Mouse (Mus musculus) CD8-positive naive resting alpha-beta T cell, adult 2 months (primary cell): ENCODE measurements around the gene Rufy3.
A peak's percentile ranks its signal among the peaks of the same experiment; 100 is the strongest.

Source experiments
- DNase-seq, 2 experiments: peaks; one replicate each; pipeline ENCODE4 v3.0.0; 2022; ENCODE audit warnings: low read depth in 2 of 2, low spot score in 2 of 2

Gene Rufy3

GRCm38 (mm10) chr5:88627545-88627944 is 62.7 kb downstream of the Rufy3 start:
- DNase-seq: no peak

GRCm38 (mm10) chr5:88629125-88629524 is 64.3 kb downstream of the Rufy3 start:
- DNase-seq: no peak

- DNase-seq: no peak
These were observed 65.1 kb downstream of the Rufy3 start for GRCm38 (mm10) chr5:88629987-88630386.

DNA sequence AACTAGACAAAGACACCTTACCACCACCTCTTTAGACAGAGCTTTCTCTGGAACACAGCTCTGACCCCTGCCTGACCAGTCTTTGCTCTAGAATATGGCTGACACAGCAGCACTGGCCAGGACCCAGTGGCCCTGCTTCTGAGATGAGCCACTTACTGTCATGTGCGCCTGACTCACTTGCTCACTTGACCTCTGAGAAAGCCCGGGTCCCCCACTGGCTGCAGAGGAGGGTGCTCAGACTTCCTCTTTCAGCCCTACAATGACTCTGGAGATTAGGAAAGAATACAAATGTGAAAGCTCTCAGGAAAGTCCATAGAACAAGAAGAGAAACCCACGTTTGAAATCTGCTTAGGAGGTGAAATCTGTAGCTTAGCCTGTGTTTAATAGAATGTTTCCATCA is 66.0 kb downstream of the Rufy3 start:
- no peak for DNase-seq

- DNase-seq: no peak
These were observed 66.7 kb downstream of the Rufy3 start for GRCm38 (mm10) chr5:88631545-88631944.

- no peak for DNase-seq
These were observed 67.6 kb downstream of the Rufy3 start for GRCm38 (mm10) chr5:88632463-88632862.

- no peak for DNase-seq
These were observed 69.2 kb downstream of the Rufy3 start for GRCm38 (mm10) chr5:88634076-88634475.

- DNase-seq: no peak
These were observed 77.9 kb downstream of the Rufy3 start for GRCm38 (mm10) chr5:88642786-88643185.

DNA sequence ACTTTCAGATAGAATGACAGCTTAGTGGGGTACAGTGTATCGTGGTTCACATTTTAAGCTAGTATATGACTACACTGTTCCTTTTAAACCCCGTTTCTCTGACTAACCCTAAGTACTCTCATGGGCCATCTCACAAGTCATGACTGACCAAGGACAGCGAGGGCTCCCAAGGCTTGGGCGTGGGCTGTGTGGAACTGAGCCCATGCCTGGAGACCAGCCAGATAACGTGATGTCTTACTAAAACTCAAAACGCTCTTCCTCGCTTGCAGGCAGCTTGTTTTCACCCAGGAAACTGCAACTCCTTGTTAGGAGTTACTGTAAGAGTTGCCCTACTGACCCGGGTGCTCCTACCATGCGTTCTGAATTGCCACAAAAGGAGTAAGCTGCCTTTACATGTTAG is 78.7 kb downstream of the Rufy3 start:
- no peak for DNase-seq

DNA sequence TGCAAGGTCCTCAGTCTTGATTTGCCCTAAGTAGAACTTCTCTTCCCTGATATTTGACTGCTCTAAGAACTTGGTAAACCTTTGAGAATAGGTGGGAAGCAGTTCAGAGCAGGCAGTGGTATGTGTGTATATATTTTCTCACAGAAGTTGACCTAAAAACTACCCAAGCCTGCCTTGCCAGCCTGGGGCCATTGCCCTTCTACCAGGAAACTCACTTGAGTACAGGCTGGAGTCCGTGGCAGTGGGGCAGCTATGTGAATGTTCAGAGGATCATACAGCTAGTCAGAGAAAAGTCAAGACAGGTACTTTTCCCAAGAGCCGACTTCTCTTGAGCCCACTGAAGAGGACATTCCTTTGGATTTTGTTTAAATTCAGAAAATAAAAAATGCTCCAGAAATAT is 80.1 kb downstream of the Rufy3 start:
- no peak for DNase-seq

- no peak for DNase-seq
These were observed 80.6 kb downstream of the Rufy3 start for GRCm38 (mm10) chr5:88645405-88645804.

GRCm38 (mm10) chr5:88649250-88650173 is 84.7 kb downstream of the Rufy3 start:
- DNase-seq: no peak

- DNase-seq: no peak
These were observed 87.7 kb downstream of the Rufy3 start for GRCm38 (mm10) chr5:88652589-88652988.

DNA sequence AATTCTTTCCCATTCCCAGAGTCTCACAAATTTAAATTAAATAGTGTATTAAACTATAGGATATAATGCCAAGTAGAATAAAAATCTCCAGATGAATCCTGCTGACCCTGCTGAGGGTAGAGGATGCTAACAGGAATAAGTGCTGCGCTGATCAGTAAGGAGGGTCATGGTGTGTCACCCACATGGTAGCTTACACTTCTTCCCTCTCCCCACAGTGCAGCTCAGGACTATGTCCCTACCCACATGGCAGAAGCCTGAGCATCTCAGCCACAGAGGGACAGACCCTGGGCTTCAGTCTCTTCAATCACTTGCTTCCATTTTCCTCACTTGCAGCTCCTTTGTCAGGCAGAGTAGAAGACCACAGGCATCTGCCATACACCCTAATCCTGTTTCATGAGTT is 93.0 kb downstream of the Rufy3 start:
- DNase-seq: no peak

DNA sequence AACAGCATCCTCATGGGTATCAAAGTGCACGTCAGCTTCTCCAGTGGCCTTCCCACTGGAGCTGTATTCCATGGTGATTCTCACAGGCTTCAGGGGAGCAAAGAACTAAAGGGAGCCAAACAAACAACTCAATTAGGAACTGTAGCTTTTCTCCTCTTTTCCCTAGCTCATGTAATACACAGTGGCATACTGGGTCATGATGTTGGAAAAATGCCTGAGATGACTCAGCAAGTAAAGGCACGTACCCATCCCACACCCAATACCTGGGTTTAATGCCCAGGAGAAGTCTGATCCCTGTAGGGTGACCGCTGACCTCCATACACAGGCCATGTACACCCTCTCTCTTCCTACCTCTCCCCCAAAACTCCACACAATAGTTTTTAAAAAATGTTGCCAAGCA is 98.3 kb downstream of the Rufy3 start:
- no peak for DNase-seq

GRCm38 (mm10) chr5:88663875-88664274 is 99.0 kb downstream of the Rufy3 start:
- no peak for DNase-seq

DNA sequence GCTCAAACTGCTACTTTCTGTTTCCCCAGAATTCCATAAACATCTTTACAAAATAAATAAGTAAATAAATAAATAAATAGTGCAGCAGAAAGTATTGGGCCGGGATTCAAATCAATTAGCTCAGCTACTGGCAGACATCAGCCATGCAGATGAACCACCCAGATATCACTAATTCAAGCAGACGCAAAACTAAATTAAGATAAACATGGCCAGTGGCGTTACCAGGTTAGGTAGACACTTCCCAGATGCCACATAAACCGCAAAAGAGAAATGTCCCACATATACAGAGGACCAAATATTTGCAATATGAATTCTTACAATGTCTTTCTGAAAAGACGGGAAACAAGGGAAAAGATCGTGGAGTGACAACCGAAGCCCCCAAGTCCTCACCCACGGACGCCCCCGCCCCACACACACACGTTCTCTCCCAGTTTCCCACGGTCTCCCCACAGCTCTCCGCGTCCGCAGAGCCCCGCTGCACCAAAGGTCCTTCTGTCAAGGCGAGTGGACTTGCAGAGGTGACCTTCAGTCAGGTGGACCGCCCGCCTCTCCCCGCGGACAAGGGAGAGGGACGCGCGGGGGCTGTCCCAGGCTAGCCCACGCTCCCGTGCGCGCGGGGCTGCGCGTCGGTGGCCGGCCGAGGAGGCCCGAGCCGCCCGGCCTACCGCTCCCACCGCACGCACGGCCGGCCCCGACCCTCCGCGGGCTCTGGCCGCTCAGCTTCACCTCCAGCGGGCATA is 110.0 kb downstream of the Rufy3 start:
- no peak for DNase-seq

DNA sequence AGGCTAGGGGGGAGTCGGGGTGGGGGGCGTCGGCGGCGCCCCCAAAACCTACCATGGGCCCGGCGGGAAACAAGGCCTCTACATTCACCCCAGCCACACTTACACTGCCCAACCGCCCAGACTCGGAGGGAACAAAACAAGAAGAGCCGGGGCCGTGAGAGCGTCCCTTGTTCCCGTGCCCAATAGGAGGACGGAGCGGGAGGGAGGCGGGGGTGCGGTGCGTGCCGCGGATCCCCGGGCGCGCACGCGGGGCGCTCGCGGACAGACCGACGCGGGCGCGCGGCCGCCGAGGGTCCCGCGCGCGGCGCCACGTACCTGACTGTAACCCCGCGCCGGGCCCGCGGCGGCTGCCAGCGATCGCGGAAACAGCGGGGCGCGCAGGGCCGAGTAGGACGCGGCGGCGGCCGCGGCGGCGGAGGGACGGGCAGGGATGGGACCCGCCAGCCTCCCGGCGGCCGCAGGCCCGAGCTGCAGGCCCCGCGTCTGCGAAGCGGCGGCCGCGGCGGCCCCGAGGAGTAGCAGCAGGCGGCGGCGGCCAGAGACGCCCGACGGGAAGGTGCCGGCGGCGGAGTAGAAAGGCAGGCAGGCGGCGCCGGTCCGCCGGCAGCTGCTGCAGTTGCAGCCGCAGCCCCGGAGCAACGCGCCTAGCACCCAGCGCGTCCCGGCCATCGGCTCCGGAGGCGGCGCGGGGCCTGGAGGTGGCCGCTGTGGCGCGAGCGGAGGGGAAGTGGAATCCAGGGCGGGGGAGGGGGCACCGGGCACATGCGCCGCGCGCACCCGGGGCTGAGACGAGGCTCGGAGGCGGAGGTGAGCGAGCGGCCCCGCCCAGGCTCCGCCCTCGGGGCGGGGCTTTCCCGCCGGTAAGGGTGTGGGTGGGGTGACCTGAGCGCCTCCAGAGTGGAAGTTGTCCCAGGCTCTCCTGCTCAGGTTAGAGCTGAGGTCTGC is 110.9 kb downstream of the Rufy3 start, which contains the start of gene Grsf1:
Gene Grsf1 (minus strand): TSS at position 729 of the 945 bp plus-strand sequence.
- DNase-seq: peak; percentile 73 to 81

GRCm38 (mm10) chr5:88678929-88679328 is 114.1 kb downstream of the Rufy3 start:
- no peak for DNase-seq

- no peak for DNase-seq
These were observed 114.5 kb downstream of the Rufy3 start for GRCm38 (mm10) chr5:88679341-88679740.

GRCm38 (mm10) chr5:88680567-88680966 is 115.7 kb downstream of the Rufy3 start:
- DNase-seq: no peak
